Mouse (Mus musculus) testis, adult 2 months (tissue): ENCODE measurements around the gene Rpl41.

Experiments
- CTCF ChIP-seq: fragments of 200-500 bp; IDR thresholded peaks from 2 replicates; pipeline ENCODE4 v1.5.1; 2012; ENCODE audit warnings: low read depth, mild to moderate bottlenecking, inconsistent platforms, low read length, moderate library complexity; ENCODE audit not compliant: control insufficient read depth, insufficient read depth, insufficient replicate concordance
- POLR2A ChIP-seq: fragments of 200-500 bp; IDR thresholded peaks from 2 replicates; pipeline ENCODE4 v1.6.1; 2012; ENCODE audit warnings: low read depth, mild to moderate bottlenecking, inconsistent platforms, low read length, moderate library complexity; ENCODE audit not compliant: control insufficient read depth

DNA sequence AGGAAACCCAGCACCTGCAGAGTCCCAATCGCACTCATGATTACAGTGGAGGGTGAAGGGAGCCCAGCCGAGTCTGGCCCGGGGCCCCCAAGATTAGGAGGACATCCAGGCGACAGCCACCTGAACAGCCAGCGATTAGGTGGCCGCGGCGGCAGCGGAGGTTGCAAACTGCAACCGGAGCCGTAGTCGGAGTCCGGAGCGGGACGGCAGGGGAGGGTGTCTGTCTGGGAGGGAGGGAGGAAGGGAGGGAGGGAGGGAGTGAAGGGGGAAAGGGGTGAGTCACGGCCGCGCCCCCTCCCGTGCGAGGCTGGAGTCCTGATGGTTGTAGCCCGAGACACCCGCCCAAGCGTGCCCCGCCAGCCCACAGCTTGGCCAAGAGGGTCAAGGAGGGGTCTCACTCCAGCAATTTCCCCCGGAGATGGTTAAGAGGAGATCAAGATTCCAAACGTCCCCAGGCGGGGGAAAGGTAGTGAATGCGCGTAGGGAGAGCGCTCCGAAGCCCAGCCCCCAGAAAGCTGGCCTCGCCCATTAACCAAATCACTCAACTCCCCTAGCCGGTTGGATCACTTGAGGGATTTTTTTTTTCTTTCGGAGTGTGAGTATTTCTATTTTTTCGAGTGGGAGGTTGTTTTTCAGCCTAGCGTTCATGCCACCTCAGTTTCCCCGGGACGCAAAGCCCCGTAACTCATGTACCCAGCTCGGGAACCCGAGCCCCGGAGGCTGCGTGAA lies 40.5 kb upstream of the Rpl41 start, which contains the start of gene Erbb3:
- TF ChIP-seq POLR2A (no peak), CTCF (no peak)
